Mouse (Mus musculus): ENCODE data around the gene Tk2. TPM values are rescaled to one million over a fixed set of nuclear protein-coding genes. Genes with fewer than 3 reads are reported as not detected.
"Not testable (repeated sequence)": the region's sequence is repeated elsewhere in the genome, so short reads cannot be mapped to it uniquely, and the experiment has no call there.

Gene Tk2
- polyA plus RNA-seq (2014; fragmentation: Nextera tagmentation; extraction: Ambion mirVana) = 16.1 and 19.8 TPM in 2 replicates

DNA sequence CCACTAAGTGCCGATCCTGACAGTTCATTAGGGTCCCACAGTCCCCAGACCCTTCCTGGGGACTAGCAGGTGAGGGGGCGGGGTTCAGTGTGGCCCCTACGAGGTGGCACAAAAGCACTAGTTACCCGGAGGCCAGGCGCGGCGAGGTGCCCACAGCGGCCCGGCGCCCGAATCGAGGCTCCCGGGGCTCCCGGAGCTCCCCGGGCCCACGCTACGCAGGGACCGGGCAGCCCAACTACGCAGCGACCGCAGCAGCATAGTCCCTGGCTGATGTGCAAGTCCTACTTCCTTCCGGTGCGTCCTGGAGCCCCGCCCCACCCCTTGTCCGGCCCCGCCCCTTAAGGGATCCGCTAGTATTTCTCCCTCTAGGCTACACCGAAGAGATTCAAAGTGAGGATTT, at the start of gene Tk2:
Gene Tk2, minus strand, starts transcription at position 283 of the 400 bp plus-strand sequence.
- WGBS = 1% methylated on average over 28 of the region's 28 CpGs
- no peak within 1 kb of the TSS for H3K27ac ChIP-seq (ENCODE audit: low read length)

DNA sequence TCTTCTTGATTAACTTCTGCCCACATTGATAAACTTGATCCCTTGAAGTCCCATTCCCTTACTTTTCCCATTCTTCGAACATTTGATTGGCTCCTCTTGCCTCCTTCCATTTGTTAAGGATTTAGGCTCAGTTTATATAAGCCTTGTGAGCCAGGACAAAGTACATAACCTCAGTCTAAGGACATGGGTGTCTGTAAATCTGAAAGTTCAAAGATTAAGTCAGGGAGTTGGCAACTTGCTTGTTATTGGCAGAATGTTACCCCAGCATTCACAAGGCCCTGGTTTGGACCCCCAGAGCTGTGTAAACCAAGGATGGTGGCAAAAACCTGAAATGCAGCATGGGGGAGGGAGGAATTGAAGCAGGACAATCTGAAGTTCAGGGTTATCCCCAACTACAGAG, 46.0 kb upstream of the Tk2 start:
- H3K4me1 ChIP-seq (ENCODE audit: control insufficient read depth, insufficient read depth, low read length) = no peaks in the 10 kb centered on the region
- H3K4me2 ChIP-seq (replicated peaks; ENCODE audit: low read depth, low read length) = no peak overlapping the region
- H3K9me3 ChIP-seq (ENCODE audit: control insufficient read depth, low read depth, low read length) = no peaks in the 10 kb centered on the region
- H3K36me3 ChIP-seq (ENCODE audit: control insufficient read depth, insufficient read depth, low read length) = no peaks in the 10 kb centered on the region
- ATAC-seq (ENCODE audit: insufficient number of reproducible peaks, insufficient read depth, low FRiP score, low read depth) = no peak
- no peak overlapping the region for H3K4me3 ChIP-seq (ENCODE audit: low read depth, low read length)
- no peak overlapping the region for H3K9ac ChIP-seq (replicated peaks; ENCODE audit: low read depth, low read length)
- 80% methylated on average over 1 of the region's 1 CpGs for WGBS
- H3K27ac ChIP-seq (ENCODE audit: low read length) = no peak overlapping the region
- H3K27me3 ChIP-seq (ENCODE audit: control insufficient read depth, insufficient read depth, low read length) = no peaks in the 10 kb centered on the region

More for the DNA sequence above, at the start of gene Tk2:
- Histone ChIP-seq H3K9me3 (ENCODE audit: control insufficient read depth, low read depth, low read length) (no peaks in the 10 kb centered on the region), H3K36me3 (ENCODE audit: control insufficient read depth, insufficient read depth, low read length) (no peaks in the 10 kb centered on the region), H3K4me3 (ENCODE audit: low read depth, low read length) (peak within 1 kb of the TSS; percentile 87), H3K9ac (replicated peaks; ENCODE audit: low read depth, low read length) (peak within 1 kb of the TSS; percentile 61), H3K27me3 (ENCODE audit: control insufficient read depth, insufficient read depth, low read length) (no peaks in the 10 kb centered on the region), H3K4me2 (replicated peaks; ENCODE audit: low read depth, low read length) (peak within 1 kb of the TSS; percentile 76), H3K4me1 (ENCODE audit: control insufficient read depth, insufficient read depth, low read length) (peaks cover 9% of the 10 kb centered on the region)
- ATAC-seq (ENCODE audit: insufficient number of reproducible peaks, insufficient read depth, low FRiP score, low read depth) = peak; percentile 86

DNA sequence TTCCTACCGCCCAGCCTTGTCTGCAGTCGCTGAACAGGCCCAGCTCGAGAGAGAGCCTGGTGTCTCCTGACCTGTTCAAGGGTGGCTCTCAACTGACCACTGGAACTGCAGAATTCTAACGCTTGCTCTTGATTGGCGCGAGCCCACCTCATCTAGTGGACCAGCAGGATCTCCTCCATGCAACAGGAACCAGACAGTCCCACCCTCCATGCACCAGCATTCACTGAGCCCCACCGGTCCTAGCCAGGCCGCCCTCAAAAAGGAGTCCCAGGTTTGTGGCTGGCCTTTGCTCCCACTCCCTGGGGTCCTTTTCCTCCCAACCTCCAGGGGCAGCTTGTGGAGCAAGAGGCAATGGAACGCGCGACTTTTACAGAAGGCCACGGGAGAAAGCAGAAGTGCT, 44.7 kb upstream of the Tk2 start, which contains the start of gene Cmtm2a:
Gene Cmtm2a, minus strand, starts transcription at position 101 of the 400 bp plus-strand sequence.
- H3K27ac ChIP-seq (ENCODE audit: low read length); H3K9ac ChIP-seq (replicated peaks; ENCODE audit: low read depth, low read length); H3K27me3 ChIP-seq (ENCODE audit: control insufficient read depth, insufficient read depth, low read length); ATAC-seq (ENCODE audit: insufficient number of reproducible peaks, insufficient read depth, low FRiP score, low read depth); H3K4me2 ChIP-seq (replicated peaks; ENCODE audit: low read depth, low read length); H3K4me1 ChIP-seq (ENCODE audit: control insufficient read depth, insufficient read depth, low read length); H3K9me3 ChIP-seq (ENCODE audit: control insufficient read depth, low read depth, low read length); H3K36me3 ChIP-seq (ENCODE audit: control insufficient read depth, insufficient read depth, low read length); H3K4me3 ChIP-seq (ENCODE audit: low read depth, low read length): not testable (repeated sequence)
- WGBS = 84% methylated on average over 12 of the region's 12 CpGs

DNA sequence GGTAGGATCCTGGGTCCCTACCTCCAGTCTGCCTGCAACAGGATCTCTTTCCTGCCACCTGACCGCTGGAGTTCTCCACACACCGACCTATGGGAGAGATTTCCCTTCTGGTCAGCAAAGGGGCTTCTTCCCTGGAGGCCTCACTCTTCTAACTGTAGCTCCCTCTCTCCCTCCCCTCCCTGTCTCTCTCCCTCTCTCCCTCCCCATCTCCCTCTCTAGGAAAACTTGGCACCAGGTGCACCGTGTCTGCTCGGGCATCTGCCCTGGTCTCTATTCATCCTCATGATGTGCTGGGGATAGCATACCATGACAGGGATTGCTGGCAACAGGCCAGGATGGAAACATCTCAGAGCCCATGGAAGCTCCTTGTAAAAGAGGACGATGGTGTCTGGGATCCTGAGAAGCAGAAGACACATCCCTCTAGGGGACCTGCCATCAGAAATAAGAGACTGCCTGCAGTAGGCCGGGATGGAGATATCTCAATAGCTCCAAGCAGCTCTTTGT, 20.6 kb upstream of the Tk2 start:
- Histone ChIP-seq H3K4me1 (ENCODE audit: control insufficient read depth, insufficient read depth, low read length) (no peaks in the 10 kb centered on the region), H3K4me2 (replicated peaks; ENCODE audit: low read depth, low read length) (no peak overlapping the region), H3K4me3 (ENCODE audit: low read depth, low read length) (no peak overlapping the region), H3K9ac (replicated peaks; ENCODE audit: low read depth, low read length) (no peak overlapping the region), H3K27ac (ENCODE audit: low read length) (no peak overlapping the region), H3K36me3 (ENCODE audit: control insufficient read depth, insufficient read depth, low read length) (0 out of 2 replicates have a peak, but pooled peaks cover 3% of the 10 kb centered on the region), H3K27me3 (ENCODE audit: control insufficient read depth, insufficient read depth, low read length) (no peaks in the 10 kb centered on the region), H3K9me3 (ENCODE audit: control insufficient read depth, low read depth, low read length) (no peaks in the 10 kb centered on the region)
- ATAC-seq (ENCODE audit: insufficient number of reproducible peaks, insufficient read depth, low FRiP score, low read depth) = no peak
- WGBS = 82% methylated on average over 6 of the region's 6 CpGs

DNA sequence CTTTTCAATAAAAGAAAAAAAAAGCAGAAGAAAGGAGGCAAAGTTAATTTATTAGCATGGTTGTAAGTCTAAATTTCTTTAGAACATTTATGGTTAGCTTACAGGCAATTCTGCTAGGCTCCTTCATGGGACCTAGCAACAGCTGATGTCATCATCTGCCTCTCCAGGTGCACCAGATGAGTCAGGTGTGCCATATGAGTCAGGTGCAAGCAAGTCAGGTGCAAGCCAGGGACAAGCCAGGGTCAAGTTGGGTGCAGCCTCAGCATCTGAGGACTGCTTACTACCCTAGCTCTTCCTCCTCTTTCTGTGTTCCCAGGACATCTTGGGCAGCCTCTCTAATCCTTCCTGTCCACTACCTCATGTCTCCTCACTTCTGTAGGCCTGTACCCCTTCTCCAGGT, 20.0 kb upstream of the Tk2 start:
- Histone ChIP-seq H3K27me3 (ENCODE audit: control insufficient read depth, insufficient read depth, low read length) (no peaks in the 10 kb centered on the region), H3K4me2 (replicated peaks; ENCODE audit: low read depth, low read length) (no peak overlapping the region), H3K4me1 (ENCODE audit: control insufficient read depth, insufficient read depth, low read length) (no peaks in the 10 kb centered on the region), H3K9me3 (ENCODE audit: control insufficient read depth, low read depth, low read length) (no peaks in the 10 kb centered on the region), H3K9ac (replicated peaks; ENCODE audit: low read depth, low read length) (no peak overlapping the region), H3K27ac (ENCODE audit: low read length) (no peak overlapping the region), H3K36me3 (ENCODE audit: control insufficient read depth, insufficient read depth, low read length) (0 out of 2 replicates have a peak, but pooled peaks cover 9% of the 10 kb centered on the region), H3K4me3 (ENCODE audit: low read depth, low read length) (no peak overlapping the region)
- ATAC-seq (ENCODE audit: insufficient number of reproducible peaks, insufficient read depth, low FRiP score, low read depth) = no peak

DNA sequence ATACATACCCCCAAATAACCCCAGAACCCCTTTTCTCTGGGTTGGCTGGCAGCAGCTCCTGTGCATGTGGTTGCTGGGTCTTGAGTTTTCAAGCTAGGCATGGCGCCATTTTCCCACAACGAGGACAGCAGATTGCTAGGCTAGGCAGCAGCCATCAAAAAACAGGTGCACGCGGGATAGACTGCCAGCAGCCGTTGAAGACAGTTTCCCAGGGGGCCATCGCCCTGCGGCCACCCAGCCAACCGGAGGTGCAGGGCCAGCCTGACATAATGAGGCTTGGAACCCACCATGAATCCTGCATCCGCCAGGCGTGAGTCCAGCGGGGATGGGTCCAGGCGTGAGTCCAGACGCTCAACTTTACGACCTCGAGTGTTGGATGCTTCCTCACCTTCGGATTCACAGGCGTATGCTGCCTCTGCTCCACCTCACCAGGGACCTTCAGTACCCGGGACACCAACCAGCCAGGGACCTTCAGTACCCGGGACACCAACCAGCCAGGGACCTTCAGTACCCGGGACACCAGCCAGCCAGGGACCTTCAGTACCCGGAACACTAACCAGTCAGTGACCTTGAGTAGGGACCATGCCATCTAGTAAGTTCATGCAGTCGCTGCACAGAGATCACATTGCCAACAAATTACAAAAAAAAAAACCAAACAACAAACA, 16.0 kb upstream of the Tk2 start:
- H3K4me1 ChIP-seq (ENCODE audit: control insufficient read depth, insufficient read depth, low read length); H3K27ac ChIP-seq (ENCODE audit: low read length); ATAC-seq (ENCODE audit: insufficient number of reproducible peaks, insufficient read depth, low FRiP score, low read depth); H3K27me3 ChIP-seq (ENCODE audit: control insufficient read depth, insufficient read depth, low read length); H3K36me3 ChIP-seq (ENCODE audit: control insufficient read depth, insufficient read depth, low read length); H3K9me3 ChIP-seq (ENCODE audit: control insufficient read depth, low read depth, low read length); H3K4me3 ChIP-seq (ENCODE audit: low read depth, low read length); H3K9ac ChIP-seq (replicated peaks; ENCODE audit: low read depth, low read length); H3K4me2 ChIP-seq (replicated peaks; ENCODE audit: low read depth, low read length): not testable (repeated sequence)
- WGBS = 95% methylated on average over 22 of the region's 22 CpGs

DNA sequence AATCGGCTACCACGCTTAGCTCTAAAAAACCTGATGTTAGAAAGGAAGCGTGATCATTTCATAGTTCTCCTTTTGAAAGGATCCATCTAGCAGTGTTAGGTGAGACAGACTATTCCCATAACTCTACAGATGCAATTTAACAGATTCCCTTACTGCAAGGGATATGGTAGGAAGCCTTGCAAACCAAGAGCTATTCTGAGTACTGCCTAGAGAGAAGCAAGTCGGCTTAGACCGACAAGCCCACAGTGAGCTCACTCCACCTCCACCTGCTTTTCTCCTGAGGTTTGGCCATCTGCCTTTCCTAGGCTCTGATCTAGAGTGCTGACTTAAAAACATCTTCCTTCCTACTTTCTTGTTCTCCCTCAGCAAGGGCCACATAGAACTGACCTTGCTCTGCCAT, 13.4 kb upstream of the Tk2 start:
- not testable (repeated sequence) for H3K9me3 ChIP-seq (ENCODE audit: control insufficient read depth, low read depth, low read length); H3K4me3 ChIP-seq (ENCODE audit: low read depth, low read length); H3K4me2 ChIP-seq (replicated peaks; ENCODE audit: low read depth, low read length); H3K9ac ChIP-seq (replicated peaks; ENCODE audit: low read depth, low read length); ATAC-seq (ENCODE audit: insufficient number of reproducible peaks, insufficient read depth, low FRiP score, low read depth); H3K4me1 ChIP-seq (ENCODE audit: control insufficient read depth, insufficient read depth, low read length); H3K27me3 ChIP-seq (ENCODE audit: control insufficient read depth, insufficient read depth, low read length); H3K27ac ChIP-seq (ENCODE audit: low read length)
- WGBS = 97% methylated on average over 5 of the region's 5 CpGs
- H3K36me3 ChIP-seq (ENCODE audit: control insufficient read depth, insufficient read depth, low read length) = peaks cover 24% of the 10 kb centered on the region

DNA sequence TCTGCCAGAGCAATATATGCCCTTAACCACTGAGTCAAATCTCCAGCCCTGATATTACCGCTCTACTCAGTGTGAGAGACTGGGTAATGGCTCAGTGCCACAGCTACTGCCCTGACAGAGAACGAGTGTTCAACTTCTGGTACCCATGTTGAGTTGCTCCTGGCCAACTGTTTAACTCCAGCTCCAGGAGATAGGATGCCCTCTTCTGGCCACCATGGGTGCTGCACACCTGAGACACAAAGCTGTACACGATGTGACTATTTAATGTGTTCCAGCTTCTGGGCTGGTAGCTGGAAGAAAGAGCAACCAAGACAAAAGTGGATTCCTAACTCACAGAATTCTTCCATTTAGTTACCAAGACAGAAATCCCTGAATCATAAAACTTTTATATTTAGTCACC, 4.7 kb upstream of the Tk2 start:
- H3K9me3 ChIP-seq (ENCODE audit: control insufficient read depth, low read depth, low read length) = peaks cover under 1% of the 10 kb centered on the region; the same call in 1 of the 2 replicates
- WGBS = 93% methylated on average over 3 of the region's 3 CpGs

More for the DNA sequence above, 4.7 kb upstream of the Tk2 start:
- H3K4me2 ChIP-seq (replicated peaks; ENCODE audit: low read depth, low read length) = no peak overlapping the region
- H3K4me3 ChIP-seq (ENCODE audit: low read depth, low read length) = no peak overlapping the region
- no peak for ATAC-seq (ENCODE audit: insufficient number of reproducible peaks, insufficient read depth, low FRiP score, low read depth)
- peaks cover 3% of the 10 kb centered on the region; the same call in 1 of the 2 replicates for H3K36me3 ChIP-seq (ENCODE audit: control insufficient read depth, insufficient read depth, low read length)
- H3K27me3 ChIP-seq (ENCODE audit: control insufficient read depth, insufficient read depth, low read length) = no peaks in the 10 kb centered on the region
- H3K27ac ChIP-seq (ENCODE audit: low read length) = no peak overlapping the region
- H3K9ac ChIP-seq (replicated peaks; ENCODE audit: low read depth, low read length) = no peak overlapping the region
- H3K4me1 ChIP-seq (ENCODE audit: control insufficient read depth, insufficient read depth, low read length) = no peaks in the 10 kb centered on the region; the same call in 1 of the 2 replicates

Measured in stomach, embryonic 14.5 days (tissue).